Mouse (Mus musculus) ovary, postnatal 14 days (tissue): ENCODE measurements around the gene Cntln.

ENCODE experiments used
- DNase-seq: peaks from one replicate; pipeline ENCODE4 v3.0.0; 2022; ENCODE audit warnings: low spot score

Cntln gene

GRCm38 (mm10) chr4:85054616-85055015 is 170.5 kb downstream of the Cntln start:
- DNase-seq, result no peak

DNA sequence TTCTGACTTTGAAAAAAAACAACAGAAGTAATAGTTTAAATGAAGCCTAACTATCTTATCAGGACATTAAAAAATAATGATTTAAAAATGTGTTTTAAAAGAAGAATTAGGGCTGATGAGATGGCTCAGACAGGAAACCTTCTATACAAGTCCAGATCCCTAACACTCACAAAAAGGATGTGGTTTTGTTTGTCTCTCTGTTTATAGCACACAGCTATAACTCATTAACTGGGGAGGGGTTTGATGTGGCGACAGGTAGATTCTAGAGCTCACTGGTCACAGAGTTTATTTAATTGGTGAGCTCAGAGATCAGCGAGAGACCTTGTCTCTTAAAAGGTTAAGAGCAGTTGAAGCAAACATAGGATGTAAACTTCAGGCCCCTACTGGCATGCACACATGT is 175.5 kb downstream of the Cntln start:
- no peak for DNase-seq

DNA sequence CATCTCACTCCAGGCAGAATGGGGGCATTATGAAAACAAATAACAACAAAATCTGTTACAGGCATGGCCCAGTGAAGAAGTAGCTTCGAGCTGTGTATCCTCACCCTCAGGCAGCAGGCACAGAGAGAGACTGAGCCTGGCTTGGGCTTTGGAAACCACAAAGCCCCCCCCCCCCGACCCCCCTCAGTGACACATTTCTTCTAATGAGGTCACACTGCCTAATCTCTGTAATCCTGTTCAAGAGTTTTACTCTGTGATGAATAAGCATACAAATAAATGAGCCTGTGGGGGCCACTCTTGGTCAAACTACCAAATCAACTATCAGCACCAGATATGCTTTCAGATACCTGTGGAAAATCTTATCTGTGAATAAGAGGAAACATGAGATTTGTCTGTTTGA is 177.6 kb downstream of the Cntln start:
- no peak for DNase-seq

- no peak for DNase-seq
Observed at GRCm38 (mm10) chr4:85096033-85096432, 211.9 kb downstream of the Cntln start.

GRCm38 (mm10) chr4:85096682-85097081 is 212.6 kb downstream of the Cntln start:
- DNase-seq, result peak; percentile 46

DNA sequence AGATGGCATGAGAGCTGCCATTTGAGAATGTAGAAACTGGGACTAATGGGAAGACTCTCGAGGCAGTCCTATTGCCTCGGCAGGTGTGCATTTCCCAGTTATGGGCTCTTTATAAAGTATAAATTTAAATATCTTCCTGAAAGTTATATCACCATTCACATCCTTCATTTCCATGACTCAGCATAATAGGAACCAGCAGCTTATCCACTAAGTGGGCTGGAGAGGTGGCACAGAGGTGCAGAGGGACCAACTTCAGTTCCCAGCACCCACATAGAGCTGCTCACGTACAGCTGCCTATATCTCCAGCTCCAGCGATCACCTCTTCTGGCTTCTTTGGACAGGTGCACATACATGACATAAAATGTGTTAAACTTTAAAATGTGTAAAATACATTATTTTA is 218.1 kb downstream of the Cntln start:
- DNase-seq, result no peak

- DNase-seq, result no peak
Observed at GRCm38 (mm10) chr4:85106416-85106815, 222.3 kb downstream of the Cntln start.

GRCm38 (mm10) chr4:85106961-85107360 is 222.9 kb downstream of the Cntln start:
- no peak for DNase-seq

DNA sequence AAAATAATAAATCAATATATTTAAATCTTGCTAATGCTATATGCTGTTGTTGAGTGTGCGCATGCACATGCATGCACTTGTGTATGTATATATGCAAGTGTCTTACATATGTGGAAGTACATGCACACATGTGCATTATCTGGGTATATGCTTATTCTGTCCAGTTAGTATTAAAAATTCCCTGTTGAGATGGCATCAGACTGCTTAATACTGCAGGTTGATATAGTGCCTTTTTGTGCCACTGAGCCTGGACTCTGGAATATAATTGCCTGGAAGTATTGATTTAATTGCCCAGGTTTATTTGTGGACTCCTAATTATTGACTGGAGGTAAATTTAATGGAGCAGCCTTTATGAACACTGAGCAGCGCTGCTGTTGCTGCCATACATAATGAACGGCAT is 236.2 kb downstream of the Cntln start:
- DNase-seq, result no peak

DNA sequence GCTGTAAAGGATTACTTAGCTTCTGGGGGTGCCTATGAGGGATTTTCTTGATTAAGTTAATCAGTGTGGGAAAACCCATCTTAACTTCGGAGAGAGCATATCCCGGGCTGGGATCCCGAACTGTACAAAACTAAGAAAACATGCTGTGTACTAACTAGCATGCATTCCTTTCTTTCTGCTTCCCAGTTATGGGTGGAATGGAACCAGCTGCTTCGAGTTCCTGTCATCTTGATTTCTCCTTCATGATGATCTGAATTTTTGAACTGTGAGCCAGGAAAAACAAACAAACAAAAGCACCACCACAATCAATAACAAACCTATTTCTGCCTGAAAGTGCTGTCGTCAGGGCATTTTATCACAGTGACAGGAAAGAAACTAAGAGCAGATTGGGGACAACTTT is 265.6 kb downstream of the Cntln start:
- DNase-seq, result no peak

GRCm38 (mm10) chr4:85151881-85152280 is 267.8 kb downstream of the Cntln start:
- no peak for DNase-seq

DNA sequence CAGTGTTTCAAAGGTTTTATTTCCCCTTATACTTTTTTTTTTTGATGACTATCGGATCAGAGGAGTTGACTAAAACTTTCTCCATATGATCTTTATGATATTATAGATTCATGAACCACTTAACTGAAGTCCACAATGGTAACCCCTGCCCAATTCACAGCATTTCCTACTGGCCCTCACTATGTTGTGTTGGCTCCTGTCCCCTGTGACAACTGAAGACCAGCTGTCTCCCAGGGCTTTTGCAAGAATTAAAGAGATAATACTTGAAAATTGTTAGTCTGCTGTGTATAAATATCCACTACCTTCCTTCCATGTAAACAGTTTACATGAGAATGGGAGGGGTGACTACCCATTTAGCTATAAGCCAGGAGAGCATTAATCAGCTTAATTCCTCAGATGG is 270.3 kb downstream of the Cntln start:
- DNase-seq, result no peak

DNA sequence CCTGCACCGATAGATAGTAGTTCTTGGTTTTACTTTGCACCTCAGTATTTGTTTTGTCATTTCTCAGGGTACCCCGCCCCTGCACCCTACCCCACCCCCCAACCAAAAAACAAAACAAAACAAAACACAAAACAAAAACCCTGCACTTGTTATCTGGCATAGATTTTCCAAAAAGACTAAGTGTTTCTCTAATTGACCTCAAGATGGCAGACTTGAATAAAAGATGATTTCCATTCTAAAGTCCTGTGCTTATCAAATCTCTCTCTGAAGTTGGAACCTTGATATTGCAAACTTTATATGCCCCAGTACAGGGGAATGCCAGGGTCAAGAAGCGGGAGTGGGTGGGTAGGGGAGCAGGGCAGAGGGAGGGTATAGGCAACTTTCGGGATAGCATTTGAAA is 277.0 kb downstream of the Cntln start:
- DNase-seq, result no peak

DNA sequence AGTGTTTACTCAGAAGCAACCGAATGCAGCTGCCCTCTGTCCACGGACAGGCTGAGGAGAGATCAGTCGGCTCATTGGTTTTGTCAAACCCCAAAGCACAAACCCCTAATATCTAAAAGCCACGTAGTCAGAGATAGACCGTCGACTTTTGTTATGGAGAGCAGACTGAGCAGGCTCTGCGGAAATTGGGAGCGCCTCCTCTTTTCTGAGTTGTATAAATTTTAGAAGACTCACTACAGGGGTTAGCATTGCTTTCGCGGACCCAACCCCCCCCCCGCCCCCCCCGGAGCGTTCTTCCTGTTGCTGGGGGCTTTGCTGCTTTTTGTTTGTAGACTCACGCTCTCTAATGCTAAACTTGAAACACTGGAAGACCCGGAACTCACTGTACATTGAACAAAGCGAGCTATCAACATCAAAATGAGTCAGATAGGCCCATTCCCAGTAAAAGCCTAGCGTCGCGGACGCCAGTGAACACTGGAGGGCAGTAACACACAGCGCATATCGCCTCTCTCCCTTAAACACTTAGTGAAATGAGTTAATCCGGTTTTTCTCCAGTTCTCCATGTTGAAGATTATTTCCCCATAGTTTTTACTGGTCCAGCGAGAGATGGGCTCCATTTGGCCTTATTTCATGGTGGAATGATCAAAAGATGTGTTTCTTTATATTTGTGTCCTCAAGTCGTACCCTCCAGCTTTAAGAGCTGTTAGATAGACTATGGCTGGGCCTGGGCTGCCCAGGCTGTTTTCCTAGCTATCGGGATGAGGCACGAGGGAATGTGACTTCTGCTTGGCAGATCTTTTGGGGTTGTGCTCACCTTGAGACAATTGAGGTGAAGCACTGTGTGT is 278.6 kb downstream of the Cntln start:
- peak; percentile 22 for DNase-seq

- no peak for DNase-seq
Observed at GRCm38 (mm10) chr4:85163313-85163615, 279.2 kb downstream of the Cntln start.

GRCm38 (mm10) chr4:85168001-85168400 is 283.9 kb downstream of the Cntln start:
- no peak for DNase-seq

GRCm38 (mm10) chr4:85175466-85175865 is 291.4 kb downstream of the Cntln start:
- no peak for DNase-seq

GRCm38 (mm10) chr4:85178394-85179051 is 294.4 kb downstream of the Cntln start:
- no peak for DNase-seq
